18 mouse cellular contexts compared by ENCODE assay signal in the genomic region with DNA sequence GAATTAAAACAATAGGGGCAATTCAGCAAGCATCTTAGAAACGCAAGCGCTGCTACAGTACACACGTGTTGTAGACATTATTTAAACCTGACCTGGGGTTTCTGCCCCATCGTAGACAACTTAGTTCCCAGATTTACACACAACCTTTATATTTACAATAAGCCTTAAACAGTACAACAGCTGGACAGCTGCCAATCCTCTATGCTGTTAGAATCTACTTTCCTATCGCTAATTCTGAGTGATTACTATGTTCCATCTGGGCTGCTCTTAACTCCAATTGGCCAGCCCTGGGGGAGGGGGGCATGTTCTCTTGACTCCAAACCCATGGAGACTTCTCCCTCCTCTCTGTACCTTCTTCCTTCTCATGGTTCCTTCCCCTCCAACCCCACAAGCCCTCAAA.
"Had no signal": no experiment of that assay in that cellular context is flagged by ENCODE, and none has a peak within 500 bp of the region (broad histone marks: within the 10 kb centered on the region; RNA-seq: fewer than 3 reads in every experiment).

No protein-coding gene starts in this region.

- H3K27me3 ChIP-seq: liver, embryonic 15.5 days; lung, embryonic 15.5 days; midbrain, embryonic 13.5 days; midbrain, embryonic 15.5 days; neural tube, embryonic 12.5 days; stomach, embryonic 15.5 days had no signal

- ATAC-seq: liver, postnatal 0 days; lung, postnatal 0 days; midbrain, embryonic 13.5 days; midbrain, embryonic 15.5 days had no signal

- H3K9me3 ChIP-seq: liver, embryonic 15.5 days; lung, embryonic 15.5 days; megakaryocyte, embryonic 14.5 days; midbrain, embryonic 13.5 days; midbrain, embryonic 15.5 days; neural tube, embryonic 12.5 days; stomach, embryonic 15.5 days had no signal

- H3K9ac ChIP-seq: liver, embryonic 15.5 days; liver, postnatal 0 days; lung, embryonic 15.5 days; midbrain, embryonic 13.5 days; midbrain, embryonic 15.5 days; neural tube, embryonic 12.5 days; stomach, embryonic 15.5 days had no signal

- H3K4me1 ChIP-seq: liver, embryonic 15.5 days; midbrain, embryonic 13.5 days; midbrain, embryonic 15.5 days; neural tube, embryonic 12.5 days; stomach, embryonic 15.5 days had no signal

- DNase-seq: liver, postnatal 0 days; lung, postnatal 14 days; lung, postnatal 36 days; right cerebral cortex, postnatal 14 days; thymus, adult 2 months; thymus, postnatal 25 days; thymus, postnatal 4 days had no signal

- H3K4me2 ChIP-seq: liver, embryonic 15.5 days; lung, embryonic 15.5 days; midbrain, embryonic 11.5 days; midbrain, embryonic 13.5 days; midbrain, embryonic 15.5 days; neural tube, embryonic 12.5 days; stomach, embryonic 15.5 days had no signal

- H3K36me3 ChIP-seq: liver, embryonic 15.5 days; lung, embryonic 15.5 days; midbrain, embryonic 13.5 days; midbrain, embryonic 15.5 days; neural tube, embryonic 12.5 days; stomach, embryonic 15.5 days had no signal

- H3K4me3 ChIP-seq: liver, embryonic 15.5 days; lung, embryonic 15.5 days; megakaryocyte, embryonic 14.5 days; midbrain, embryonic 13.5 days; midbrain, embryonic 15.5 days; neural tube, embryonic 12.5 days; stomach, embryonic 15.5 days had no signal

- H3K27ac ChIP-seq: liver, embryonic 15.5 days; lung, embryonic 15.5 days; macrophage; midbrain, embryonic 13.5 days; midbrain, embryonic 15.5 days; neural tube, embryonic 12.5 days; stomach, embryonic 15.5 days; stomach, postnatal 0 days had no signal
